Mouse (Mus musculus): ENCODE data around the gene Cald1. TPM values are rescaled to one million over a fixed set of nuclear protein-coding genes. Genes with fewer than 3 reads are reported as not detected.

The Cald1 gene
- polyA plus RNA-seq, 1 experiment, result 24.7 TPM

DNA sequence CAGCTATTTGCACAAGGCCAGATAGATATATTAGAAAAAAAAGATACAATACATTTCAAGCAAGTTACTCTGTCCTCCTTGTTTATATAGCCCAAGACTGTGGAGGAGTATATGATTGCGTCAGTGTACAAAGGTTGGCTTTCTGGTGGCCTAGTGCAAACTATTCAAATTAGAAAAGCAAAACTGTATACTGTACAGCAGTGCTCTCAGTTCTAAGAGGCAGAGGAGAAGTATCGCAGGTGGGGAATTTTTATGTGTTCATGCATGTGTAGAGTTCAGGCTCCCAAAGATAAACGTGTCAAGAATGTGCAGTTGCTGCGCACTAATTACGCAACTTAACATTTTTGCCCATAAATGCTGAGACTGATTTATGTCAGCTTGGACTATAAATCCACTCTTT lies 31.0 kb upstream of the Cald1 start:
- no peak overlapping the region for H3K27ac ChIP-seq (ENCODE audit: insufficient read depth, low read depth, low read length)
- WGBS, result 54% methylated on average over 5 of the region's 5 CpGs
- no peaks in the 10 kb centered on the region for H3K27me3 ChIP-seq (replicated peaks; ENCODE audit: control insufficient read depth, insufficient read depth, low read length)
- H3K36me3 ChIP-seq (ENCODE audit: control insufficient read depth, insufficient read depth, low read length), result no peaks in the 10 kb centered on the region
- H3K4me1 ChIP-seq (ENCODE audit: control insufficient read depth, insufficient read depth, low read length), result no peaks in the 10 kb centered on the region
- no peak for DNase-seq
- TF ChIP-seq CTCF (conservative IDR thresholded peaks at IDR 0.05; ENCODE audit: insufficient read depth, insufficient read length, low read depth, low read length) (no peak), POLR2A (IDR thresholded peaks at IDR 0.05; ENCODE audit: low read depth, low read length) (no peak)
- H3K4me3 ChIP-seq (ENCODE audit: insufficient read depth, low read depth, low read length), result no peak overlapping the region

DNA sequence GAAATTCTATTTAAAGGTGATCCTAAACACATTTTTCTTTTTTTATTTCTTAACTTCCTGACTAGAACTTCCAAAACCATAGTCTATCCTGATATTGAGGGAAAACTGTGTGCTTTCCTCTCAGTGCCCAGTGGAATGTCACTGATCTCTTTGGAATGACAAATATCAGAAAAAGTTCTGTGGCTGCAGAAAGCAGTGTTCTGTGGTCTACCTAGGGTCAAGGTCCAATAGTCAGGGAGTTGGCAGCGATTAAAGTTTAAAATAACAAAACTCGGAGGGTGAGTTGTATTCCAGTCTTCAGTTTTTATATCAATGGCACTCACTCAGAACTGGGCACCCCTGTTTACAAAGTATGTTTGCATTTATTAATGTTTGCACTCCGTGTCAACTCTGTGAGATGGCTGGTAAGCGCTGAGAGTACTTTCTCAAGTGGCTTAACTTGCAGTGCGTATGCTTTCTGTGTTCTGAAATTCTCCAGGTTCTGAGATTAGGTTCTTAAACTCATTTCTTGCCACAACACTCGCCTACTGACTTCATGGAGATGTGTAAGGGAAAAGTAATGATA lies 18.7 kb upstream of the Cald1 start:
- no peak for TF ChIP-seq CTCF (conservative IDR thresholded peaks at IDR 0.05; ENCODE audit: insufficient read depth, insufficient read length, low read depth, low read length)
- 47% methylated on average over 6 of the region's 6 CpGs for WGBS
- DNase-seq, result peak; percentile 75

DNA sequence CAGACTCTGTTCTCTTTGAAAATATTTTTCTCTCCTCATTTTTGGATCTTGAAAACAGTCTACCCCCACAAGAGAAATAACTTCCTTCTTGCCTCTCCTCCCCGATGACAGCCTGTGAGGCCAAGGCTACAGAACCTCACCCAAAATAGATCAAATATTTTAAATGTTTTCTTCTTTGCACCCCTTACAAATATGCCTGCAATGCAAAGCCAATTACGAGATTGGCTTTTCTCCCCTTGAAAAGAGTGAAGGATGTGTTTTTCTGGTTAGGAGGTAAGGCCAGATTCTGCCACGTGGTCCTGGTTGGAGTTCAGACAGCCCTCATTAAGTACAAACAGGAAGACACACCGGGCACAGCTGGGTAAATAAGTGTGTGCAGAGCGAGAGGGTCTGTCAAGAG lies 14.9 kb upstream of the Cald1 start:
- WGBS, result 50% methylated on average over 5 of the region's 5 CpGs
- no peak for DNase-seq

More for the DNA sequence above, 18.7 kb upstream of the Cald1 start:
- Histone ChIP-seq H3K4me1 (ENCODE audit: control insufficient read depth, insufficient read depth, low read length) (peaks cover 6% of the 10 kb centered on the region; the same call in 1 of the 2 replicates), H3K27me3 (replicated peaks; ENCODE audit: control insufficient read depth, insufficient read depth, low read length) (no peaks in the 10 kb centered on the region), H3K4me3 (ENCODE audit: insufficient read depth, low read depth, low read length) (no peak overlapping the region), H3K36me3 (ENCODE audit: control insufficient read depth, insufficient read depth, low read length) (no peaks in the 10 kb centered on the region), H3K27ac (ENCODE audit: insufficient read depth, low read depth, low read length) (peak overlapping the region; percentile 68)

DNA sequence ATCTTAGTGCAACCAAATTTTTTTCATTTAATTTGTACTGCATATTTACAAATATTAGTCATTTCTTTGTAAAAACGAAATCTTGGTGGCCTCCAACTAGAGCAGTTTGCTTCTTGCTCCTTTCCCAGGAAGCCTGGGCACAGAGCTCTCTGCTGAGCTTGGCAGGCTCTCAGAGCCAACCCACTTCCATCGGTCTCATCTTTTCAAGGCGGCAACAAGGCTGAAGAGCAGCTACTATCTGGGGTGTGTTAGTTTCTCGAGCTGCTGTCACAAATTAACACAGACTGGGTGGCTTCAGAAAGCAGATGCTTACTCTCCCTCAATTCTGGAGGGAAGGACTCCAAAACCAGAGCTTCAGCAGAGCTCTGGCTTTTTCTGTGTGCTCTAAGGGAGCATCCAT lies 10.2 kb upstream of the Cald1 start:
- TF ChIP-seq CTCF (conservative IDR thresholded peaks at IDR 0.05; ENCODE audit: insufficient read depth, insufficient read length, low read depth, low read length), result no peak
- Histone ChIP-seq H3K27ac (ENCODE audit: insufficient read depth, low read depth, low read length) (no peak overlapping the region), H3K4me3 (ENCODE audit: insufficient read depth, low read depth, low read length) (no peak overlapping the region), H3K36me3 (ENCODE audit: control insufficient read depth, insufficient read depth, low read length) (no peaks in the 10 kb centered on the region), H3K4me1 (ENCODE audit: control insufficient read depth, insufficient read depth, low read length) (no peaks in the 10 kb centered on the region), H3K27me3 (replicated peaks; ENCODE audit: control insufficient read depth, insufficient read depth, low read length) (no peaks in the 10 kb centered on the region)
- no peak for DNase-seq
- WGBS, result 72% methylated on average over 4 of the region's 4 CpGs

More for the DNA sequence above, 14.9 kb upstream of the Cald1 start:
- peaks cover 6% of the 10 kb centered on the region; the same call in 1 of the 2 replicates for H3K4me1 ChIP-seq (ENCODE audit: control insufficient read depth, insufficient read depth, low read length)
- H3K4me3 ChIP-seq (ENCODE audit: insufficient read depth, low read depth, low read length), result no peak overlapping the region
- no peaks in the 10 kb centered on the region for H3K36me3 ChIP-seq (ENCODE audit: control insufficient read depth, insufficient read depth, low read length)
- no peak for TF ChIP-seq POLR2A (IDR thresholded peaks at IDR 0.05; ENCODE audit: low read depth, low read length)
- no peak for TF ChIP-seq CTCF (conservative IDR thresholded peaks at IDR 0.05; ENCODE audit: insufficient read depth, insufficient read length, low read depth, low read length)
- H3K27ac ChIP-seq (ENCODE audit: insufficient read depth, low read depth, low read length), result no peak overlapping the region
- no peaks in the 10 kb centered on the region for H3K27me3 ChIP-seq (replicated peaks; ENCODE audit: control insufficient read depth, insufficient read depth, low read length)

DNA sequence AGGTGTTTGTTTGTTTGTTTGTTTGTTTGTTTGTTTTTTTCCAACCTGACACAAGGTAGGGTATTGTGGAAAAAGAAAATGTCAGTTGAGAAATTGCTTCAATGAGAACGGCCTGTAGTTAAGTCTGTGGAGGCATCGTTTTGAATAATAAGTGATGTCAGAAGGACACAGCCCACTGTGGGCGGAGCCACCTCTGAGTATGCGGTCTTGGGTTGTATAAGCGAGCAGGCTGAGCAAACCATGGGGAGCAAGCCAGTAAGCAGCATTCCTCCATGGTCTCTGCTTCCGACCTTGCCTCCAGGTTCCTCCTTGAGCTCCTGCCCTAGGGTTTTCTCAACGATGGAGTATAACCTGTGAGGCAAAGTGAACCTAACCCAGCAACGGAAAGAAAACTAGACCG lies 7.6 kb upstream of the Cald1 start:
- DNase-seq, result no peak
- 96% methylated on average over 9 of the region's 9 CpGs for WGBS
- Histone ChIP-seq H3K4me3 (ENCODE audit: insufficient read depth, low read depth, low read length) (no peak overlapping the region), H3K4me1 (ENCODE audit: control insufficient read depth, insufficient read depth, low read length) (no peaks in the 10 kb centered on the region), H3K27ac (ENCODE audit: insufficient read depth, low read depth, low read length) (no peak overlapping the region), H3K36me3 (ENCODE audit: control insufficient read depth, insufficient read depth, low read length) (no peaks in the 10 kb centered on the region), H3K27me3 (replicated peaks; ENCODE audit: control insufficient read depth, insufficient read depth, low read length) (no peaks in the 10 kb centered on the region)
- no peak for TF ChIP-seq POLR2A (IDR thresholded peaks at IDR 0.05; ENCODE audit: low read depth, low read length)
- no peak for TF ChIP-seq CTCF (conservative IDR thresholded peaks at IDR 0.05; ENCODE audit: insufficient read depth, insufficient read length, low read depth, low read length)

DNA sequence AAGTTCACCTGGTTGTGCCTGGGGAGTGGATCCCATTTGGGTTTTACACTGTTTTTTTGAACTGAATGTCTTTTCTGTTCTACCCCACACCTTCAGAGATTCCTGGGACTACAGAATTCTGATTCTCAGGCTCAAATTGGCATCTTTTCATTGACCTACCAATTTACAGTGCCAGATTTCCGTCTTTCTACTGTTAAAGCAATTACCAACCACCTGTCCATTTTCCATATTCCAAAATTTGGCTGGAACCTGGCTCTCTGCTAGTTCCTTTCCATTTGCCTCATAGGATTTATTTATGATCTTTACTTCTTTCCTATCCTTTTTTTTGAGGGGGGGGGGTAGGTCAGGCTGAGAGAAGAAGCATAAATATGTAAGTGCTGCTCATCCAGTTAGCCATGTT lies 4.9 kb upstream of the Cald1 start:
- Histone ChIP-seq H3K4me1 (ENCODE audit: control insufficient read depth, insufficient read depth, low read length) (peaks cover 4% of the 10 kb centered on the region; the same call in 1 of the 2 replicates), H3K27ac (ENCODE audit: insufficient read depth, low read depth, low read length) (no peak overlapping the region), H3K36me3 (ENCODE audit: control insufficient read depth, insufficient read depth, low read length) (no peaks in the 10 kb centered on the region), H3K27me3 (replicated peaks; ENCODE audit: control insufficient read depth, insufficient read depth, low read length) (no peaks in the 10 kb centered on the region), H3K4me3 (ENCODE audit: insufficient read depth, low read depth, low read length) (no peak overlapping the region)
- no peak for DNase-seq
- 100% methylated on average over 1 of the region's 1 CpGs for WGBS
- no peak for TF ChIP-seq CTCF (conservative IDR thresholded peaks at IDR 0.05; ENCODE audit: insufficient read depth, insufficient read length, low read depth, low read length)
- TF ChIP-seq POLR2A (IDR thresholded peaks at IDR 0.05; ENCODE audit: low read depth, low read length), result no peak

DNA sequence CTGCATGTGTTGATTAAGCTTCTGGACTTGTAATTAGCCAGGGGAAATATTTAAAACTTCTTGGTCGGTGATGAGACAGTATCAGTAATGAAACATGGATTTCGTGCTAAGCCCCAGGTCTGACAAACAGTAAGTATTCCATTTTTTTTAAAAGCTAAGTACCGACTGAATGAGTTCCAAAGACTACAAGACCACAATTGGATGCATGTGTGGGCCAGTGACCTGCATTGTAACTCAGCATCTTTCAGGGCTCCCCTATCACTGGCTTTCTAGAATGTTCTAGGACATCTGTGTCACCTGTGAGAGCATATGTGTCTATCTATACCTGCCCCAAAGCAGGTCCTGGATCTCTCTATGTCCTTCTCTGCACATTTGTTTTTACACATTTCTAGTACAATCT lies 984 bp upstream of the Cald1 start:
- no peak for TF ChIP-seq CTCF (conservative IDR thresholded peaks at IDR 0.05; ENCODE audit: insufficient read depth, insufficient read length, low read depth, low read length)
- TF ChIP-seq POLR2A (IDR thresholded peaks at IDR 0.05; ENCODE audit: low read depth, low read length), result no peak
- no peak overlapping the region for H3K4me3 ChIP-seq (ENCODE audit: insufficient read depth, low read depth, low read length)
- peaks cover 4% of the 10 kb centered on the region; the same call in 1 of the 2 replicates for H3K4me1 ChIP-seq (ENCODE audit: control insufficient read depth, insufficient read depth, low read length)
- H3K27me3 ChIP-seq (replicated peaks; ENCODE audit: control insufficient read depth, insufficient read depth, low read length), result no peaks in the 10 kb centered on the region
- WGBS, result 52% methylated on average over 3 of the region's 3 CpGs
- H3K27ac ChIP-seq (ENCODE audit: insufficient read depth, low read depth, low read length), result peak overlapping the region; percentile 35; the same call in 1 of the 2 replicates
- no peaks in the 10 kb centered on the region for H3K36me3 ChIP-seq (ENCODE audit: control insufficient read depth, insufficient read depth, low read length)
- no peak for DNase-seq

All from kidney, adult 2 months (tissue).